Mouse (Mus musculus) forebrain, embryonic 11.5 days (tissue): ENCODE results near the gene Prepl. TPM values are rescaled to one million over a fixed set of nuclear protein-coding genes. Genes with fewer than 3 reads are reported as not detected.

Experiments
- ATAC-seq: fragments of 200-750 bp; cut with Nextera tagmentation; replicated peaks from 2 replicates; pipeline ENCODE4 v1.8.0; 2017; ENCODE audit warnings: moderate TSS enrichment; ENCODE audit not compliant: low FRiP score
- DNase-seq: peaks from one replicate; pipeline ENCODE4 v3.0.0-alpha.2; 2017; ENCODE audit warnings: low spot score
- H3K27ac ChIP-seq: fragments of 300-500 bp; sonication (generic); 2 replicates; pipeline ENCODE4 v1.5.1; 2014; ENCODE audit warnings: low read depth, low read length
- H3K27me3 ChIP-seq: fragments of 300-500 bp; sonication (generic); 2 replicates; pipeline ENCODE4 v1.6.1; 2014; ENCODE audit warnings: mild to moderate bottlenecking, low read length, mixed read lengths; ENCODE audit not compliant: control insufficient read depth, insufficient read depth
- H3K36me3 ChIP-seq: fragments of 300-500 bp; sonication (generic); 2 replicates; pipeline ENCODE4 v1.6.1; 2014; ENCODE audit warnings: mild to moderate bottlenecking, low read length, moderate library complexity, mixed read lengths; ENCODE audit not compliant: control insufficient read depth, insufficient read depth
- H3K4me1 ChIP-seq: fragments of 300-500 bp; sonication (generic); replicated peaks from 2 replicates; pipeline ENCODE4 v1.6.1; 2014; ENCODE audit warnings: low read length, mixed read lengths; ENCODE audit not compliant: control insufficient read depth, insufficient read depth
- H3K4me2 ChIP-seq: fragments of 300-500 bp; sonication (generic); 2 replicates; pipeline ENCODE4 v1.6.1; 2014; ENCODE audit warnings: low read depth, mild to moderate bottlenecking, low read length, moderate library complexity, mixed read lengths; ENCODE audit not compliant: severe bottlenecking
- H3K4me3 ChIP-seq: fragments of 300-500 bp; sonication (generic); 2 replicates; pipeline ENCODE4 v1.5.1; 2014; ENCODE audit warnings: low read depth, low read length
- H3K9ac ChIP-seq: fragments of 300-500 bp; sonication (generic); 2 replicates; pipeline ENCODE4 v1.6.1; 2014; ENCODE audit warnings: low read length
- H3K9me3 ChIP-seq: fragments of 300-500 bp; sonication (generic); 2 replicates; pipeline ENCODE4 v1.6.1; 2016; ENCODE audit warnings: low read length, mixed read lengths; ENCODE audit not compliant: control insufficient read depth
- WGBS: fragments of 180-500 bp; shearing (Covaris S2); extraction: QIAGEN DNeasy Blood & Tissue Kit; methylation state at CpG from one replicate; pipeline ENCODE4 v1.1.7; 2014; 5-methylcytosine and 5-hydroxymethylcytosine counted together
- polyA plus RNA-seq: library from polyadenylated mRNA; unstranded; fragments of >200 nt; fragmentation: Nextera tagmentation; extraction: Ambion mirVana; gene quantifications from 2 replicates; pipeline ENCODE4 v1.2.1, GENCODE M21; 2014

Prepl gene
- polyA plus RNA-seq, 1 experiment from 2014 or later: 46.4 TPM

GRCm38 (mm10) chr17:85059136-85059535, 30.9 kb downstream of the Prepl start:
- ATAC-seq: no peak
- Histone ChIP-seq H3K9me3 (no peaks in the 10 kb centered on the region), H3K36me3 (no peaks in the 10 kb centered on the region), H3K27me3 (no peaks in the 10 kb centered on the region), H3K27ac (no peak overlapping the region), H3K4me2 (no peak overlapping the region), H3K4me3 (no peak overlapping the region), H3K4me1 (no peaks in the 10 kb centered on the region), H3K9ac (no peak overlapping the region)
- 83% methylated on average over 6 of the region's 6 CpGs for whole genome bisulfite sequencing
- no peak for DNase-seq

- Histone ChIP-seq H3K4me2 (no peak overlapping the region), H3K9ac (no peak overlapping the region), H3K9me3 (no peaks in the 10 kb centered on the region), H3K27me3 (no peaks in the 10 kb centered on the region), H3K4me1 (no peaks in the 10 kb centered on the region), H3K4me3 (no peak overlapping the region), H3K27ac (no peak overlapping the region), H3K36me3 (no peaks in the 10 kb centered on the region)
- ATAC-seq: no peak
- 85% methylated on average over 7 of the region's 7 CpGs for WGBS
- no peak for DNase-seq
Measured at GRCm38 (mm10) chr17:85058276-85058675, 31.8 kb downstream of the Prepl start.

GRCm38 (mm10) chr17:85048379-85048778, 41.7 kb downstream of the Prepl start:
- H3K9me3 ChIP-seq: no peaks in the 10 kb centered on the region
- H3K9ac ChIP-seq: no peak overlapping the region
- no peak overlapping the region for H3K27ac ChIP-seq
- H3K27me3 ChIP-seq: no peaks in the 10 kb centered on the region
- no peak overlapping the region for H3K4me3 ChIP-seq
- no peaks in the 10 kb centered on the region for H3K36me3 ChIP-seq
- ATAC-seq (no peak), DNase-seq (no peak)
- 92% methylated on average over 5 of the region's 5 CpGs for WGBS
- no peak overlapping the region for H3K4me2 ChIP-seq
- H3K4me1 ChIP-seq: no peaks in the 10 kb centered on the region

GRCm38 (mm10) chr17:85045160-85045559, 44.9 kb downstream of the Prepl start:
- H3K27ac ChIP-seq: no peak overlapping the region
- ATAC-seq (no peak), DNase-seq (no peak)
- no peak overlapping the region for H3K4me3 ChIP-seq
- 88% methylated on average over 12 of the region's 12 CpGs for WGBS
- H3K36me3 ChIP-seq: no peaks in the 10 kb centered on the region
- no peaks in the 10 kb centered on the region for H3K27me3 ChIP-seq
- H3K4me1 ChIP-seq: no peaks in the 10 kb centered on the region
- no peaks in the 10 kb centered on the region for H3K9me3 ChIP-seq
- no peak overlapping the region for H3K9ac ChIP-seq
- H3K4me2 ChIP-seq: no peak overlapping the region

- no peaks in the 10 kb centered on the region for H3K4me1 ChIP-seq
- ATAC-seq: no peak
- no peak overlapping the region for H3K9ac ChIP-seq
- H3K36me3 ChIP-seq: no peaks in the 10 kb centered on the region
- 92% methylated on average over 5 of the region's 5 CpGs for WGBS
- H3K4me3 ChIP-seq: no peak overlapping the region
- H3K27me3 ChIP-seq: no peaks in the 10 kb centered on the region
- H3K9me3 ChIP-seq: no peaks in the 10 kb centered on the region
- no peak for DNase-seq
- H3K4me2 ChIP-seq: no peak overlapping the region
- no peak overlapping the region for H3K27ac ChIP-seq
Measured at GRCm38 (mm10) chr17:85044466-85044865, 45.6 kb downstream of the Prepl start.

- no peak overlapping the region for H3K27ac ChIP-seq
- no peak overlapping the region for H3K9ac ChIP-seq
- H3K4me3 ChIP-seq: no peak overlapping the region
- H3K9me3 ChIP-seq: no peaks in the 10 kb centered on the region
- 85% methylated on average over 6 of the region's 6 CpGs for WGBS
- no peaks in the 10 kb centered on the region for H3K4me1 ChIP-seq
- H3K27me3 ChIP-seq: no peaks in the 10 kb centered on the region
- H3K36me3 ChIP-seq: no peaks in the 10 kb centered on the region
- ATAC-seq (no peak), DNase-seq (no peak)
- no peak overlapping the region for H3K4me2 ChIP-seq
Measured at GRCm38 (mm10) chr17:85043404-85043816, 46.6 kb downstream of the Prepl start.

GRCm38 (mm10) chr17:85042419-85042818, 47.6 kb downstream of the Prepl start:
- no peak overlapping the region for H3K9ac ChIP-seq
- H3K4me2 ChIP-seq: no peak overlapping the region
- no peak overlapping the region for H3K27ac ChIP-seq
- no peak overlapping the region for H3K4me3 ChIP-seq
- 75% methylated on average over 6 of the region's 6 CpGs for WGBS
- DNase-seq (no peak), ATAC-seq (no peak)
- H3K27me3 ChIP-seq: no peaks in the 10 kb centered on the region
- H3K9me3 ChIP-seq: no peaks in the 10 kb centered on the region
- H3K36me3 ChIP-seq: no peaks in the 10 kb centered on the region
- no peaks in the 10 kb centered on the region for H3K4me1 ChIP-seq

- H3K4me2 ChIP-seq: no peak overlapping the region
- WGBS: 87% methylated on average over 7 of the region's 7 CpGs
Measured at GRCm38 (mm10) chr17:85040913-85041312, 49.1 kb downstream of the Prepl start.

GRCm38 (mm10) chr17:85038761-85039160, 51.3 kb downstream of the Prepl start:
- no peaks in the 10 kb centered on the region for H3K27me3 ChIP-seq
- ATAC-seq (no peak), DNase-seq (no peak)
- no peaks in the 10 kb centered on the region for H3K4me1 ChIP-seq
- WGBS: 93% methylated on average over 5 of the region's 5 CpGs
- no peaks in the 10 kb centered on the region for H3K36me3 ChIP-seq
- no peak overlapping the region for H3K4me2 ChIP-seq
- no peak overlapping the region for H3K9ac ChIP-seq
- no peak overlapping the region for H3K4me3 ChIP-seq
- no peak overlapping the region for H3K27ac ChIP-seq
- no peaks in the 10 kb centered on the region for H3K9me3 ChIP-seq

More at GRCm38 (mm10) chr17:85040913-85041312, 49.1 kb downstream of the Prepl start:
- Histone ChIP-seq H3K9ac (no peak overlapping the region), H3K9me3 (no peaks in the 10 kb centered on the region), H3K27me3 (no peaks in the 10 kb centered on the region), H3K27ac (no peak overlapping the region), H3K4me3 (no peak overlapping the region), H3K4me1 (no peaks in the 10 kb centered on the region), H3K36me3 (no peaks in the 10 kb centered on the region)
- no peak for DNase-seq
- ATAC-seq: no peak
